Mouse (Mus musculus) limb, embryonic 14.5 days (tissue): Measurements from ENCODE around the gene Sf3a1. TPM values are rescaled to one million over a fixed set of nuclear protein-coding genes. Genes with fewer than 3 reads are reported as not detected.

Source experiments
- ATAC-seq: fragments of 200-750 bp; cut with Nextera tagmentation; 2 replicates; pipeline ENCODE4 v1.8.0; 2017; ENCODE audit warnings: low read depth, moderate number of reproducible peaks, moderate TSS enrichment; ENCODE audit not compliant: low FRiP score
- DNase-seq: peaks from one replicate; pipeline ENCODE4 v3.0.0-alpha.2; 2015; ENCODE audit warnings: low spot score
- H3K27ac ChIP-seq: fragments of 300-500 bp; sonication (generic); replicated peaks from 2 replicates; pipeline ENCODE4 v1.5.1; 2014; ENCODE audit warnings: low read depth, mild to moderate bottlenecking, low read length, moderate library complexity, mixed read lengths
- H3K27me3 ChIP-seq: fragments of 300-500 bp; sonication (generic); 2 replicates; pipeline ENCODE4 v1.6.1; 2014; ENCODE audit warnings: low read length, mixed read lengths; ENCODE audit not compliant: control insufficient read depth, insufficient read depth
- H3K36me3 ChIP-seq: fragments of 300-500 bp; sonication (generic); 2 replicates; pipeline ENCODE4 v1.6.1; 2014; ENCODE audit warnings: mild to moderate bottlenecking, low read length, moderate library complexity, mixed read lengths; ENCODE audit not compliant: control insufficient read depth, insufficient read depth
- H3K4me1 ChIP-seq: fragments of 300-500 bp; sonication (generic); 2 replicates; pipeline ENCODE4 v1.6.1; 2014; ENCODE audit warnings: antibody characterized with exemption, low read length, mixed read lengths; ENCODE audit not compliant: control insufficient read depth, insufficient read depth
- H3K4me2 ChIP-seq: fragments of 300-500 bp; sonication (generic); replicated peaks from 2 replicates; pipeline ENCODE4 v1.6.1; 2014; ENCODE audit warnings: low read depth, mild to moderate bottlenecking, low read length, moderate library complexity; ENCODE audit not compliant: severe bottlenecking
- H3K4me3 ChIP-seq: fragments of 300-500 bp; sonication (generic); replicated peaks from 2 replicates; pipeline ENCODE4 v1.5.1; 2014; ENCODE audit warnings: low read length
- H3K9ac ChIP-seq: fragments of 300-500 bp; sonication (generic); 2 replicates; pipeline ENCODE4 v1.6.1; 2014; ENCODE audit warnings: mild to moderate bottlenecking, low read depth, low read length, moderate library complexity; ENCODE audit not compliant: severe bottlenecking
- H3K9me3 ChIP-seq: fragments of 300-500 bp; sonication (generic); 2 replicates; pipeline ENCODE4 v1.6.1; 2016; ENCODE audit warnings: low read length; ENCODE audit not compliant: control insufficient read depth
- POLR2A ChIP-seq: fragments of 200-500 bp; IDR thresholded peaks from 2 replicates; pipeline ENCODE4 v1.8.0; 2012; ENCODE audit warnings: inconsistent platforms, mild to moderate bottlenecking, moderate library complexity, borderline replicate concordance; ENCODE audit not compliant: insufficient read depth, insufficient read length; ENCODE audit errors: extremely low read depth
- WGBS: fragments of 180-500 bp; shearing (Covaris S2); extraction: QIAGEN DNeasy Blood & Tissue Kit; methylation state at CpG from one replicate; pipeline ENCODE4 v1.1.7; 2014; 5-methylcytosine and 5-hydroxymethylcytosine counted together
- polyA plus RNA-seq, 2 experiments: library from polyadenylated mRNA; depleted of rRNA in 1 of 2; stranded (reverse) in 1 of 2; unstranded in 1 of 2; fragments of >200 nt; fragmentation: Nextera tagmentation in 1 of 2; extraction: Ambion mirVana in 1 of 2; gene quantifications; 2 replicates each; pipeline versions ENCODE4 v1.2.1 to v1.2.3; 2012 to 2014

Gene Sf3a1
- polyA plus RNA-seq, 2 experiments: 54.7 to 67.5 TPM

GRCm38 (mm10) chr11:4203705-4204074 is 43.5 kb downstream of the Sf3a1 start:
- no peaks in the 10 kb centered on the region for H3K4me1 ChIP-seq
- H3K36me3 ChIP-seq: peaks cover 30% of the 10 kb centered on the region
- H3K9ac ChIP-seq: no peak overlapping the region
- H3K27me3 ChIP-seq: no peaks in the 10 kb centered on the region
- no peak overlapping the region for H3K4me2 ChIP-seq
- TF ChIP-seq POLR2A: no peak
- DNase-seq (no peak), ATAC-seq (no peak)
- H3K9me3 ChIP-seq: no peaks in the 10 kb centered on the region
- 51% methylated on average over 2 of the region's 2 CpGs for WGBS
- no peak overlapping the region for H3K4me3 ChIP-seq
- H3K27ac ChIP-seq: no peak overlapping the region

- Histone ChIP-seq H3K9ac (no peak overlapping the region), H3K4me2 (no peak overlapping the region), H3K9me3 (no peaks in the 10 kb centered on the region), H3K4me1 (no peaks in the 10 kb centered on the region), H3K27ac (no peak overlapping the region), H3K4me3 (no peak overlapping the region), H3K27me3 (no peaks in the 10 kb centered on the region), H3K36me3 (peaks cover 43% of the 10 kb centered on the region)
- no peak for DNase-seq
- no peak for TF ChIP-seq POLR2A
- no peak for ATAC-seq
- WGBS: 82% methylated on average over 5 of the region's 5 CpGs
Observed at GRCm38 (mm10) chr11:4205097-4205655, 45.0 kb downstream of the Sf3a1 start.

GRCm38 (mm10) chr11:4205951-4206350 is 45.8 kb downstream of the Sf3a1 start:
- no peaks in the 10 kb centered on the region for H3K9me3 ChIP-seq
- no peak overlapping the region for H3K27ac ChIP-seq
- H3K4me2 ChIP-seq: no peak overlapping the region
- H3K9ac ChIP-seq: no peak overlapping the region
- no peak overlapping the region for H3K4me3 ChIP-seq
- peaks cover 50% of the 10 kb centered on the region for H3K36me3 ChIP-seq
- no peak for TF ChIP-seq POLR2A
- H3K27me3 ChIP-seq: no peaks in the 10 kb centered on the region
- 91% methylated on average over 7 of the region's 7 CpGs for WGBS
- DNase-seq: no peak
- H3K4me1 ChIP-seq: no peaks in the 10 kb centered on the region
- ATAC-seq: no peak

- Histone ChIP-seq H3K9ac (no peak overlapping the region), H3K9me3 (no peaks in the 10 kb centered on the region), H3K4me3 (no peak overlapping the region), H3K4me1 (no peaks in the 10 kb centered on the region), H3K27me3 (no peaks in the 10 kb centered on the region), H3K27ac (no peak overlapping the region), H3K4me2 (no peak overlapping the region), H3K36me3 (peaks cover 55% of the 10 kb centered on the region)
- 85% methylated on average over 6 of the region's 6 CpGs for WGBS
- ATAC-seq: no peak
- no peak for TF ChIP-seq POLR2A
- no peak for DNase-seq
Observed at GRCm38 (mm10) chr11:4206563-4206962, 46.4 kb downstream of the Sf3a1 start.

- ATAC-seq (no peak), DNase-seq (no peak)
- TF ChIP-seq POLR2A: no peak
- H3K27ac ChIP-seq: no peak overlapping the region
- H3K9me3 ChIP-seq: no peaks in the 10 kb centered on the region
- WGBS: 92% methylated on average over 9 of the region's 9 CpGs
- H3K36me3 ChIP-seq: peaks cover 63% of the 10 kb centered on the region
- H3K27me3 ChIP-seq: no peaks in the 10 kb centered on the region
- H3K4me3 ChIP-seq: no peak overlapping the region
- H3K9ac ChIP-seq: no peak overlapping the region
- H3K4me2 ChIP-seq: no peak overlapping the region
- H3K4me1 ChIP-seq: no peaks in the 10 kb centered on the region
Observed at GRCm38 (mm10) chr11:4207655-4208054, 47.5 kb downstream of the Sf3a1 start.

GRCm38 (mm10) chr11:4209556-4209955 is 49.4 kb downstream of the Sf3a1 start:
- ATAC-seq (no peak), DNase-seq (no peak)
- H3K4me3 ChIP-seq: no peak overlapping the region
- H3K4me2 ChIP-seq: no peak overlapping the region
- H3K4me1 ChIP-seq: no peaks in the 10 kb centered on the region
- 78% methylated on average over 5 of the region's 5 CpGs for WGBS
- no peaks in the 10 kb centered on the region for H3K9me3 ChIP-seq
- TF ChIP-seq POLR2A: no peak
- H3K27ac ChIP-seq: no peak overlapping the region
- no peak overlapping the region for H3K9ac ChIP-seq
- H3K36me3 ChIP-seq: peaks cover 78% of the 10 kb centered on the region
- H3K27me3 ChIP-seq: no peaks in the 10 kb centered on the region
